Mouse (Mus musculus) CH12.LX (cell line): ENCODE data around the gene Slc38a8. TPM values are rescaled to one million over a fixed set of nuclear protein-coding genes. Genes with fewer than 3 reads are reported as not detected.

Experiments used
- DNase-seq: peaks from one replicate; pipeline ENCODE4 v3.0.0-alpha.2; 2013; ENCODE audit errors: extremely low read depth
- H3K27ac ChIP-seq: 2 replicates; pipeline ENCODE4 v1.5.1; 2012; ENCODE audit warnings: low read depth, mild to moderate bottlenecking, control low read depth, moderate library complexity; ENCODE audit not compliant: insufficient read depth
- H3K27me3 ChIP-seq: replicated peaks from 2 replicates; pipeline ENCODE3; 2012; ENCODE audit warnings: inconsistent platforms
- H3K36me3 ChIP-seq, 2 experiments: replicated peaks in 1 of 2; 2 replicates each; pipeline versions ENCODE3 to v1.6.1; 2012; ENCODE audit warnings: inconsistent platforms in 1 of 2, low read length in 1 of 2, mild to moderate bottlenecking in 1 of 2, mixed read lengths in 1 of 2, moderate library complexity in 1 of 2; ENCODE audit not compliant: control insufficient read depth in 1 of 2, insufficient read depth in 1 of 2
- H3K4me1 ChIP-seq, 2 experiments: 2 replicates each; pipeline ENCODE4 v1.6.1; 2012; ENCODE audit warnings: inconsistent platforms in 1 of 2, moderate library complexity in 1 of 2; ENCODE audit not compliant: insufficient read depth in 2 of 2, control insufficient read depth in 1 of 2
- H3K4me2 ChIP-seq: 2 replicates; pipeline ENCODE4 v1.6.1; 2012; ENCODE audit warnings: low read depth, mild to moderate bottlenecking, control low read depth; ENCODE audit not compliant: poor library complexity, insufficient read depth, severe bottlenecking
- H3K4me3 ChIP-seq, 3 experiments: fragments of 150-350 bp in 1 of 3; sonication (generic) in 1 of 3; replicated peaks in 1 of 3; 2 replicates each; pipeline versions ENCODE3 to v1.5.1; 2011 to 2012; ENCODE audit warnings: low read depth in 2 of 3, low read length in 2 of 3, mild to moderate bottlenecking in 2 of 3, moderate library complexity in 2 of 3, control low read depth in 1 of 3, improper control_type of control experiment in 1 of 3, inconsistent platforms in 1 of 3, mixed read lengths in 1 of 3; ENCODE audit not compliant: poor library complexity in 1 of 3
- H3K79me2 ChIP-seq: replicated peaks from 2 replicates; pipeline ENCODE4 v1.6.1; 2012; ENCODE audit warnings: mild to moderate bottlenecking, moderate library complexity; ENCODE audit not compliant: control insufficient read depth, poor library complexity, insufficient read depth, severe bottlenecking; ENCODE audit errors: extremely low read depth
- H3K9ac ChIP-seq: 2 replicates; pipeline ENCODE4 v1.6.1; 2012; ENCODE audit warnings: low read depth, mild to moderate bottlenecking, control low read depth, moderate library complexity; ENCODE audit not compliant: insufficient read depth
- H3K9me3 ChIP-seq: replicated peaks from 2 replicates; pipeline ENCODE3; 2012; ENCODE audit warnings: low read length, inconsistent platforms, mixed read lengths
- CHD1 ChIP-seq: IDR thresholded peaks from 2 replicates; pipeline ENCODE4 v1.6.1; 2012; ENCODE audit warnings: low read depth, low read length, improper control_type of control experiment, inconsistent platforms
- CHD2 ChIP-seq: IDR thresholded peaks from 2 replicates; pipeline ENCODE4 v1.6.1; 2011; ENCODE audit warnings: low read length, improper control_type of control experiment
- E2F4 ChIP-seq: IDR thresholded peaks from 2 replicates; pipeline ENCODE4 v1.6.1; 2011; ENCODE audit warnings: low read depth, low read length, improper control_type of control experiment; ENCODE audit not compliant: insufficient replicate concordance
- EP300 ChIP-seq: IDR thresholded peaks from 2 replicates; pipeline ENCODE4 v1.6.1; 2011; ENCODE audit warnings: low read length, improper control_type of control experiment
- ETS1 ChIP-seq: conservative IDR thresholded peaks from 2 replicates; pipeline ENCODE4 v1.6.1; 2012; ENCODE audit warnings: low read depth, mild to moderate bottlenecking, inconsistent platforms, low read length, improper control_type of control experiment, moderate library complexity
- GABPA ChIP-seq: IDR thresholded peaks from 2 replicates; pipeline ENCODE4 v1.6.1; 2012; ENCODE audit warnings: low read depth, low read length, improper control_type of control experiment, inconsistent platforms; ENCODE audit not compliant: insufficient replicate concordance
- HCFC1 ChIP-seq: IDR thresholded peaks from 2 replicates; pipeline ENCODE4 v1.6.1; 2012; ENCODE audit warnings: low read depth, mild to moderate bottlenecking, inconsistent platforms, low read length, improper control_type of control experiment
- JUN ChIP-seq: IDR thresholded peaks from 2 replicates; pipeline ENCODE4 v1.6.1; 2011; ENCODE audit warnings: low read depth, mild to moderate bottlenecking, low read length, improper control_type of control experiment, moderate library complexity; ENCODE audit not compliant: insufficient read depth
- JUND ChIP-seq: conservative IDR thresholded peaks from 2 replicates; pipeline ENCODE4 v1.6.1; 2011; ENCODE audit warnings: low read depth, low read length, improper control_type of control experiment
- KAT2A ChIP-seq: IDR thresholded peaks from 2 replicates; pipeline ENCODE4 v1.6.1; 2012; ENCODE audit warnings: low read length, improper control_type of control experiment, inconsistent platforms; ENCODE audit not compliant: insufficient replicate concordance
- MAFK ChIP-seq: IDR thresholded peaks from 2 replicates; pipeline ENCODE4 v1.6.1; 2011; ENCODE audit warnings: low read length, improper control_type of control experiment; ENCODE audit not compliant: insufficient replicate concordance
- MEF2A ChIP-seq: IDR thresholded peaks from 2 replicates; pipeline ENCODE4 v1.6.1; 2014; ENCODE audit warnings: low read depth, mild to moderate bottlenecking, inconsistent platforms, low read length, improper control_type of control experiment, borderline replicate concordance
- MXI1 ChIP-seq: IDR thresholded peaks from 2 replicates; pipeline ENCODE4 v1.6.1; 2011; ENCODE audit warnings: mild to moderate bottlenecking, low read depth, low read length, improper control_type of control experiment
- NELFE ChIP-seq: IDR thresholded peaks from 2 replicates; pipeline ENCODE4 v1.6.1; 2011; ENCODE audit warnings: low read depth, low read length, improper control_type of control experiment
- NRF1 ChIP-seq: IDR thresholded peaks from 2 replicates; pipeline ENCODE4 v1.6.1; 2014; ENCODE audit warnings: low read depth, mild to moderate bottlenecking, inconsistent platforms, low read length, improper control_type of control experiment, moderate library complexity
- PAX5 ChIP-seq: IDR thresholded peaks from 2 replicates; pipeline ENCODE4 v1.6.1; 2012; ENCODE audit warnings: low read length, inconsistent platforms, mixed read lengths
- POLR2A ChIP-seq: IDR thresholded peaks from 2 replicates; pipeline ENCODE4 v1.6.1; 2011; ENCODE audit warnings: low read depth, mild to moderate bottlenecking, improper control_type of control experiment, low read length
- SIN3A ChIP-seq: IDR thresholded peaks from 2 replicates; pipeline ENCODE4 v1.6.1; 2012; ENCODE audit warnings: low read length, improper control_type of control experiment, inconsistent platforms
- SMC3 ChIP-seq: IDR thresholded peaks from 2 replicates; pipeline ENCODE4 v1.6.1; 2011; ENCODE audit warnings: low read depth, low read length, improper control_type of control experiment
- TBP ChIP-seq: conservative IDR thresholded peaks from 2 replicates; pipeline ENCODE4 v1.6.1; 2011; ENCODE audit warnings: low read depth, low read length, improper control_type of control experiment
- TCF12 ChIP-seq: IDR thresholded peaks from 2 replicates; pipeline ENCODE4 v1.6.1; 2014; ENCODE audit warnings: low read depth, mild to moderate bottlenecking, inconsistent platforms, low read length, improper control_type of control experiment
- UBTF ChIP-seq: IDR thresholded peaks from 2 replicates; pipeline ENCODE4 v1.6.1; 2012; ENCODE audit warnings: low read depth, mild to moderate bottlenecking, inconsistent platforms, low read length, improper control_type of control experiment, moderate library complexity
- USF1 ChIP-seq: IDR thresholded peaks from 2 replicates; pipeline ENCODE4 v1.6.1; 2014; ENCODE audit warnings: low read depth, mild to moderate bottlenecking, inconsistent platforms, low read length, improper control_type of control experiment
- USF2 ChIP-seq: conservative IDR thresholded peaks from 2 replicates; pipeline ENCODE4 v1.6.1; 2011; ENCODE audit warnings: low read depth, low read length, improper control_type of control experiment
- dilution Hi-C: fragments of 300-500 bp; cut with MboI; formaldehyde crosslinking; loops from 2 replicates; pipeline ENCODE4 v1.14.3; 2020; ENCODE audit warnings: low sequenced_read_pairs; ENCODE audit not compliant: extremely low pct_unique_long_range_greater_than_20kb, extremely low pct_ligation_motif_present
- in situ Hi-C: fragments of 300-500 bp; cut with MboI; formaldehyde crosslinking; loops from 3 replicates; pipeline ENCODE4 v1.14.3; 2019; ENCODE audit warnings: low sequenced_read_pairs, low pct_ligation_motif_present, low pct_unique_long_range_greater_than_20kb, mixed read lengths
- polyA plus RNA-seq: library from polyadenylated mRNA; unstranded; fragments of >175 nt; gene quantifications from 2 replicates; pipeline ENCODE4 v1.2.1, GENCODE M21; 2012; ENCODE audit warnings: low read depth; ENCODE audit not compliant: insufficient read length
- total RNA-seq, 2 experiments: library from RNA; depleted of rRNA; stranded (reverse); fragments of 300-350 nt in 1 of 2; fragments of >200 nt in 1 of 2; gene quantifications; 2 replicates each; pipeline ENCODE4 v1.2.3; 2012 to 2014

Slc38a8 gene
- total and polyA plus RNA-seq, 3 experiments, result 0.08 TPM; not detected in 1

GRCm38 (mm10) chr8:119503191-119503767 is 1.8 kb upstream of the Slc38a8 start:
- Histone ChIP-seq H3K36me3 (peaks cover 23 to 37% of the 10 kb centered on the region in 2 experiments), H3K9ac (no peak overlapping the region), H3K27ac (no peak overlapping the region), H3K4me1 (peaks cover 2 to 49% of the 10 kb centered on the region in 2 experiments; a peak in 3 of 4 replicates), H3K79me2 (no peaks in the 10 kb centered on the region), H3K27me3 (no peaks in the 10 kb centered on the region), H3K4me3 (no peak overlapping the region), H3K9me3 (no peaks in the 10 kb centered on the region), H3K4me2 (no peak overlapping the region)
- no peak for TF ChIP-seq NRF1
- no peak for TF ChIP-seq USF2
- TF ChIP-seq ETS1, result no peak
- no peak for TF ChIP-seq POLR2A
- TF ChIP-seq KAT2A, result no peak
- TF ChIP-seq HCFC1, result no peak
- TF ChIP-seq UBTF, result no peak
- no peak for TF ChIP-seq TBP
- TF ChIP-seq EP300, result no peak
- no peak for TF ChIP-seq E2F4
- no peak for TF ChIP-seq MXI1
- no peak for TF ChIP-seq JUN
- no peak for TF ChIP-seq USF1
- no peak for TF ChIP-seq PAX5
- dilution Hi-C loops (no loop called here), in situ Hi-C loops (loop anchor here (5.0 kb wide), 1 partner anchor 104 kb away; the partner anchor contains the start of gene Taf1c)
- no peak for DNase-seq

DNA sequence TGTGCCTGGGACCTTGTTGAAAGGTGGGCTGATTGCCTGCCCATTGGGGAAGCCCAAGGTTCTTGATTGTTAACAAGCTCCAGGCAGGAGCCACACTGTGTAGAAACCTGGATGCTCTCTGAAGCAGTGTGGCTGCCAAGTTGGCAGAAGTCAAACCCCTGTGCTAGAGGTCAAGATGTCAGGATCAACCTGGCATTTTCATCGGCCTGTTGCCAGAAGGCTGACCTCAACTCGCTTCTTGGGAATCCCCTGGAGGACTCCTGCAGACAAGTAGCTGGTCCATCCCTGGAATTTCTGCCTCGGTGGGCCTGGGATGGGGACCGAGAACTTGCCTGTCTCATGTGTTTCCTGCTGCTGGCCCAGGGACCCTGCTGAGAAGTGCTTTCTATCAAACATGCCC is 613 bp upstream of the Slc38a8 start:
- no peak for DNase-seq
- dilution Hi-C loops, result no loop called here
- Histone ChIP-seq H3K27me3 (no peaks in the 10 kb centered on the region), H3K36me3 (peaks cover 13 to 26% of the 10 kb centered on the region in 2 experiments), H3K79me2 (no peaks in the 10 kb centered on the region), H3K4me1 (peaks cover 2 to 49% of the 10 kb centered on the region in 2 experiments; a peak in 3 of 4 replicates), H3K27ac (no peak overlapping the region), H3K9ac (no peak overlapping the region), H3K4me3 (no peak overlapping the region), H3K9me3 (no peaks in the 10 kb centered on the region), H3K4me2 (no peak overlapping the region)
- in situ Hi-C loops, result loop anchor here (5.0 kb wide), 1 partner anchor 105 kb away; the partner anchor contains the start of gene Taf1c
- TF ChIP-seq GABPA, result no peak
- no peak for TF ChIP-seq NELFE
- no peak for TF ChIP-seq SIN3A
- TF ChIP-seq SMC3, result no peak
- no peak for TF ChIP-seq MAFK
- no peak for TF ChIP-seq KAT2A
- TF ChIP-seq CHD2, result no peak
- no peak for TF ChIP-seq TBP
- TF ChIP-seq MEF2A, result no peak
- TF ChIP-seq UBTF, result no peak
- no peak for TF ChIP-seq PAX5
- TF ChIP-seq JUN, result no peak
- TF ChIP-seq JUND, result no peak
- no peak for TF ChIP-seq CHD1
- TF ChIP-seq TCF12, result no peak
